Mouse (Mus musculus): ENCODE results near the gene Gm12790.
"Not testable (repeated sequence)": the region's sequence is repeated elsewhere in the genome, so short reads cannot be mapped to it uniquely, and the experiment has no call there.

The Gm12790 gene

GRCm38 (mm10) chr4:101980949-101981348 lies at the start of gene Gm12790:
Gene Gm12790 (minus strand): TSS chr4:101981049.
- not testable (repeated sequence) for DNase-seq (ENCODE audit: low spot score in 2 of 2)

GRCm38 (mm10) chr4:102026619-102027018 lies 45.8 kb upstream of the Gm12790 start:
- no peak for DNase-seq (ENCODE audit: low spot score in 2 of 2)

GRCm38 (mm10) chr4:101998267-101998922 lies 17.5 kb upstream of the Gm12790 start:
- peak; percentile 22 to 39 for DNase-seq (ENCODE audit: low spot score in 2 of 2)

DNA sequence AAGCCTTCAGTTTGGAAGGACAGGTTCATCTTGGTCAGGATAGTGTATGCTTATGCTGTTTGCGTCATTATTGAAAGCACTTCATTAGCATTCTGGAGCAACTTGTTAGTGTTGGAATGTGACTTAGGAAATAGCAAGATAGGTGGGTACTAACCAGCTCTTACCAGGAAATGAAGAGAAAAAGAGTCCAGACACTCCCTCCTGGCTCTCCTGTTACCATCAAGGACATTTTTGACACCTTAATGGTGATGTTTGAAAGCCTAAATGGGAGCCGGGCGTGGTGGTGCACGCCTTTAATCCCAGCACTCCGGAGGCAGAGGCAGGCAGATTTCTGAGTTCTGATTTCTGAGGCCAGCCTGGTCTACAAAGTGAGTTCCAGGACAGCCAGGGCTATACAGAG lies 16.6 kb upstream of the Gm12790 start:
- no peak for DNase-seq (ENCODE audit: low spot score in 2 of 2)

DNA sequence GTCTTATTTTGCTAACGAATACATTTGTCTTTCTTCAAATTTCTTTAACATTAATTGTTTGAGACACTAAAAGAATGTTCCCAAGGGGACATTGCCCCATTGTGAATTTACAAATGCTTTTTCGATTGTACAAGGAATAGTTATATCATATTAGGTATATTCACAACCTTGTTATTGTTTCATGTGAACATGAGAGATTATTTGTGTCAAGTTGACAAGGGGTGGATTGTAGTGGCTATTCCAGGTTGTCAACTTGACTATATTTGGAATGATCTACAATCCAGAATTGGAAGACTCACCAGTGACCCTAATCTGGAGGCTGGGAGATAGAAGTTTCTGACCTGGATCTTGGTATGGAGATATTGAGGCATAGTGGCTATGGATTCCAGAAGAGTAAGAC lies 5.5 kb upstream of the Gm12790 start, which contains the start of gene Gm12789:
Gm12789 (plus strand) TSS at position 301 of the 400 bp plus-strand sequence.
- DNase-seq (ENCODE audit: low spot score in 2 of 2) = not testable (repeated sequence)

GRCm38 (mm10) chr4:101985678-101986077 lies 4.8 kb upstream of the Gm12790 start:
- DNase-seq (ENCODE audit: low spot score in 2 of 2) = no peak

GRCm38 (mm10) chr4:101940107-101940506 lies 40.7 kb downstream of the Gm12790 start, which contains the start of gene Gm12794:
Gene Gm12794 (plus strand): TSS chr4:101940407.
- not testable (repeated sequence) for DNase-seq (ENCODE audit: low spot score in 2 of 2)
